Mouse (Mus musculus) thymus, adult 2 months (tissue): Measurements from ENCODE around the gene Apoc3.

Source experiments
- CTCF ChIP-seq: fragments of 200-500 bp; IDR thresholded peaks from 2 replicates; pipeline ENCODE4 v1.5.1; 2012; ENCODE audit warnings: mild to moderate bottlenecking, control low read depth, low read length, moderate library complexity, borderline replicate concordance; ENCODE audit not compliant: control insufficient read depth, poor library complexity, insufficient read depth; ENCODE audit errors: extremely low read depth
- POLR2A ChIP-seq: fragments of 200-500 bp; IDR thresholded peaks from 2 replicates; pipeline ENCODE4 v1.6.1; 2012; ENCODE audit warnings: mild to moderate bottlenecking, low read length, control low read depth, moderate library complexity; ENCODE audit not compliant: control insufficient read depth, poor library complexity, insufficient read depth; ENCODE audit errors: extremely low read depth

- TF ChIP-seq CTCF = no peak
- TF ChIP-seq POLR2A = no peak
These were observed 4.9 kb downstream of the Apoc3 start for GRCm38 (mm10) chr9:46230450-46230975.
